Mouse (Mus musculus): ENCODE measurements around the gene Tpm4.

Gene Tpm4

GRCm38 (mm10) chr8:72144345-72144975 is 9.7 kb downstream of the Tpm4 start:
- DNase-seq, result no peak

GRCm38 (mm10) chr8:72145511-72145910 is 10.7 kb downstream of the Tpm4 start:
- DNase-seq, result no peak

GRCm38 (mm10) chr8:72146056-72146455 is 11.3 kb downstream of the Tpm4 start:
- no peak for DNase-seq

- DNase-seq, result no peak
Measured at GRCm38 (mm10) chr8:72146556-72146955, 11.8 kb downstream of the Tpm4 start.

- no peak for DNase-seq
Measured at GRCm38 (mm10) chr8:72147266-72147665, 12.5 kb downstream of the Tpm4 start.

GRCm38 (mm10) chr8:72149056-72149455 is 14.3 kb downstream of the Tpm4 start:
- no peak for DNase-seq

- DNase-seq, result no peak
Measured at GRCm38 (mm10) chr8:72151418-72152078, 16.8 kb downstream of the Tpm4 start.

- no peak for DNase-seq
Measured at GRCm38 (mm10) chr8:72153382-72153781, 18.6 kb downstream of the Tpm4 start.

GRCm38 (mm10) chr8:72158096-72158495 is 23.3 kb downstream of the Tpm4 start:
- no peak for DNase-seq

GRCm38 (mm10) chr8:72158726-72159125 is 24.0 kb downstream of the Tpm4 start:
- no peak for DNase-seq

- no peak for DNase-seq
Measured at GRCm38 (mm10) chr8:72160007-72160406, 25.2 kb downstream of the Tpm4 start.

GRCm38 (mm10) chr8:72160707-72161697 is 26.2 kb downstream of the Tpm4 start, which contains the start of gene Rab8a:
TSS of gene Rab8a (plus strand) at chr8:72161200.
- DNase-seq, result peak; percentile 100

- no peak for DNase-seq
Measured at GRCm38 (mm10) chr8:72162821-72163220, 28.0 kb downstream of the Tpm4 start.

GRCm38 (mm10) chr8:72169098-72169668 is 34.4 kb downstream of the Tpm4 start:
- DNase-seq, result no peak

GRCm38 (mm10) chr8:72169681-72170249 is 35.0 kb downstream of the Tpm4 start:
- no peak for DNase-seq

GRCm38 (mm10) chr8:72177346-72177925 is 42.7 kb downstream of the Tpm4 start:
- DNase-seq, result peak; percentile 74 to 79

- DNase-seq, result no peak
Measured at GRCm38 (mm10) chr8:72183554-72184202, 48.9 kb downstream of the Tpm4 start.

GRCm38 (mm10) chr8:72187793-72188331 is 53.1 kb downstream of the Tpm4 start:
- DNase-seq, result no peak

- DNase-seq, result no peak
Measured at GRCm38 (mm10) chr8:72189417-72190214, 54.8 kb downstream of the Tpm4 start, which contains the start of gene Hsh2d. TSS of gene Hsh2d (plus strand) at chr8:72189638.

GRCm38 (mm10) chr8:72190215-72190539 is 55.4 kb downstream of the Tpm4 start:
- DNase-seq, result no peak

GRCm38 (mm10) chr8:72192065-72192464 is 57.3 kb downstream of the Tpm4 start:
- no peak for DNase-seq

Measured in cerebellum, postnatal 36 days (tissue).